In genomic region chr8:125718914-125719313, GRCm38 (mm10) we compare ENCODE assay signal across 12 mouse cellular contexts. TPM values are rescaled to one million over a fixed set of nuclear protein-coding genes. Genes with fewer than 3 reads are reported as not detected.
DNase-seq lines count a peak whose midpoint lies in the region; ATAC-seq and TF ChIP-seq lines count a peak whose summit lies in the region.
"Had no signal": no experiment of that assay in that cellular context is flagged by ENCODE, and none has a peak within 500 bp of the region (broad histone marks: within the 10 kb centered on the region; RNA-seq: fewer than 3 reads in every experiment).

No protein-coding gene starts in this region.

- TF ChIP-seq EP300 in stomach, postnatal 0 days (optimal IDR thresholded peaks at IDR 0.05), result no peak

- H3K4me3 ChIP-seq in kidney, adult 2 months (ENCODE audit: insufficient read depth, low read depth, low read length), result no peak overlapping the region
- H3K4me3 ChIP-seq in kidney, embryonic 14.5 days (ENCODE audit: low read length), result no peak overlapping the region
- no peak overlapping the region for H3K4me3 ChIP-seq in thymus, adult 2 months (ENCODE audit: control insufficient read depth, insufficient read depth, low read length)
- no peak overlapping the region for H3K4me3 ChIP-seq in stomach, postnatal 0 days (ENCODE audit: low read depth, low read length)
- H3K4me3 ChIP-seq in embryonic facial prominence, embryonic 10.5 days, result no peak overlapping the region
- H3K4me3 ChIP-seq: heart, embryonic 13.5 days had no signal

- no peaks in the 10 kb centered on the region for H3K27me3 ChIP-seq in kidney, adult 2 months (replicated peaks; ENCODE audit: control insufficient read depth, insufficient read depth, low read length)
- no peaks in the 10 kb centered on the region for H3K27me3 ChIP-seq in kidney, embryonic 14.5 days (ENCODE audit: control insufficient read depth, insufficient read depth, low read length)
- H3K27me3 ChIP-seq in thymus, adult 2 months (ENCODE audit: control insufficient read depth, insufficient read depth, low read length), result no peaks in the 10 kb centered on the region
- H3K27me3 ChIP-seq in stomach, postnatal 0 days (ENCODE audit: control insufficient read depth, insufficient read depth, low read length), result no peaks in the 10 kb centered on the region
- no peaks in the 10 kb centered on the region for H3K27me3 ChIP-seq in embryonic facial prominence, embryonic 10.5 days (replicated peaks; ENCODE audit: low read depth, poor library complexity, severe bottlenecking)
- H3K27me3 ChIP-seq: heart, embryonic 13.5 days had no signal

- no peak overlapping the region for H3K9ac ChIP-seq in kidney, embryonic 14.5 days (ENCODE audit: low read depth, low read length)
- H3K9ac ChIP-seq in stomach, postnatal 0 days (ENCODE audit: low read length), result no peak overlapping the region
- H3K9ac ChIP-seq: heart, embryonic 13.5 days had no signal

- no peak overlapping the region for H3K27ac ChIP-seq in kidney, adult 2 months (ENCODE audit: insufficient read depth, low read depth, low read length)
- no peak overlapping the region for H3K27ac ChIP-seq in kidney, embryonic 14.5 days (ENCODE audit: low read depth, low read length)
- H3K27ac ChIP-seq in thymus, adult 2 months (ENCODE audit: control insufficient read depth, insufficient read depth, low read length), result no peak overlapping the region
- no peak overlapping the region for H3K27ac ChIP-seq in stomach, postnatal 0 days (replicated peaks)
- no peak overlapping the region for H3K27ac ChIP-seq in embryonic facial prominence, embryonic 10.5 days (replicated peaks)
- H3K27ac ChIP-seq: heart, embryonic 13.5 days had no signal

- TF ChIP-seq CTCF in kidney, adult 2 months (conservative IDR thresholded peaks at IDR 0.05; ENCODE audit: insufficient read depth, insufficient read length, low read depth, low read length), result peak; percentile 53
- TF ChIP-seq CTCF in thymus, adult 2 months (IDR thresholded peaks at IDR 0.05; ENCODE audit: borderline replicate concordance, control insufficient read depth, extremely low read depth, insufficient read depth, low read length, poor library complexity), result peak; percentile 60; the same call in 1 of the 2 replicates
- peak; percentile 64 for TF ChIP-seq CTCF in stomach, postnatal 0 days (IDR thresholded peaks at IDR 0.05; ENCODE audit: low read depth)

- TF ChIP-seq POLR2A in kidney, adult 2 months (IDR thresholded peaks at IDR 0.05; ENCODE audit: low read depth, low read length), result no peak
- no peak for TF ChIP-seq POLR2A in thymus, adult 2 months (IDR thresholded peaks at IDR 0.05; ENCODE audit: control insufficient read depth, extremely low read depth, insufficient read depth, low read length, poor library complexity)

- no peaks in the 10 kb centered on the region for H3K36me3 ChIP-seq in kidney, adult 2 months (ENCODE audit: control insufficient read depth, insufficient read depth, low read length)
- no peaks in the 10 kb centered on the region for H3K36me3 ChIP-seq in kidney, embryonic 14.5 days (ENCODE audit: control insufficient read depth, insufficient read depth, low read length)
- H3K36me3 ChIP-seq in thymus, adult 2 months (ENCODE audit: control insufficient read depth, insufficient read depth, low read length), result no peaks in the 10 kb centered on the region
- no peaks in the 10 kb centered on the region for H3K36me3 ChIP-seq in stomach, postnatal 0 days (ENCODE audit: control insufficient read depth, insufficient read depth, low read length)
- H3K36me3 ChIP-seq in embryonic facial prominence, embryonic 10.5 days (replicated peaks), result no peaks in the 10 kb centered on the region
- H3K36me3 ChIP-seq: heart, embryonic 13.5 days had no signal

- 67% methylated on average over 4 of the region's 4 CpGs for WGBS in kidney, adult 2 months
- WGBS in kidney, embryonic 14.5 days, result 72% methylated on average over 4 of the region's 4 CpGs
- WGBS in thymus, adult 2 months, result 74% methylated on average over 4 of the region's 4 CpGs
- 72% methylated on average over 4 of the region's 4 CpGs for WGBS in stomach, postnatal 0 days
- 62% methylated on average over 4 of the region's 4 CpGs for WGBS in embryonic facial prominence, embryonic 10.5 days

- no peak overlapping the region for H3K4me2 ChIP-seq in kidney, embryonic 14.5 days (replicated peaks; ENCODE audit: low read depth, low read length)
- H3K4me2 ChIP-seq in stomach, postnatal 0 days (replicated peaks; ENCODE audit: low read depth), result no peak overlapping the region
- H3K4me2 ChIP-seq: heart, embryonic 13.5 days had no signal

- DNase-seq in kidney, adult 2 months, result no peak
- DNase-seq in thymus, adult 2 months, result no peak
- DNase-seq in thymus, postnatal 36 days, result no peak
- peak; percentile 45 for DNase-seq in brain, adult 2 months (ENCODE audit: low read depth, low spot score)
- DNase-seq in stomach, postnatal 0 days (ENCODE audit: low spot score), result no peak
- DNase-seq in embryonic facial prominence, embryonic 10.5 days (ENCODE audit: low spot score), result no peak
- DNase-seq in adrenal gland, adult 18-20 months (ENCODE audit: low spot score in 2 of 2), result no peak
- DNase-seq: left cerebral cortex, postnatal 4 days; lung, postnatal 14 days had no signal

- H3K4me1 ChIP-seq in kidney, adult 2 months (ENCODE audit: control insufficient read depth, insufficient read depth, low read length), result 0 out of 2 replicates have a peak, but pooled peaks cover 3% of the 10 kb centered on the region
- H3K4me1 ChIP-seq in kidney, embryonic 14.5 days (ENCODE audit: control insufficient read depth, insufficient read depth, low read length), result peaks cover 11% of the 10 kb centered on the region; the same call in 1 of the 2 replicates
- no peaks in the 10 kb centered on the region for H3K4me1 ChIP-seq in thymus, adult 2 months (replicated peaks; ENCODE audit: control insufficient read depth, insufficient read depth, low read length)
- H3K4me1 ChIP-seq in stomach, postnatal 0 days (replicated peaks; ENCODE audit: control insufficient read depth, insufficient read depth), result no peaks in the 10 kb centered on the region
- H3K4me1 ChIP-seq in embryonic facial prominence, embryonic 10.5 days, result peaks cover 30% of the 10 kb centered on the region

- no peak for ATAC-seq in kidney, embryonic 14.5 days (ENCODE audit: low FRiP score, low TSS enrichment)
- no peak for ATAC-seq in stomach, postnatal 0 days (ENCODE audit: low FRiP score, low TSS enrichment)
- ATAC-seq: inflammation-experienced regulatory T-cells, adult 6 months had no signal

- no peaks in the 10 kb centered on the region for H3K9me3 ChIP-seq in kidney, embryonic 14.5 days (ENCODE audit: control insufficient read depth, low read length)
- H3K9me3 ChIP-seq in stomach, postnatal 0 days (ENCODE audit: control insufficient read depth, low read length), result no peaks in the 10 kb centered on the region
- H3K9me3 ChIP-seq in embryonic facial prominence, embryonic 10.5 days, result no peaks in the 10 kb centered on the region
- H3K9me3 ChIP-seq: heart, embryonic 13.5 days had no signal

RNA-seq across cellular contexts. Expression of gene Ntpcr, which starts 10.8 kb away (rescaled TPM):
- polyA plus RNA-seq in kidney, adult 2 months (2012; rRNA removed), result 23.4 and 27.6 TPM in 2 replicates
- polyA plus RNA-seq in kidney, embryonic 14.5 days (2014; fragmentation: Nextera tagmentation; extraction: Ambion mirVana), result 28.5 and 29.3 TPM in 2 replicates
- polyA plus RNA-seq in thymus, adult 2 months (2012; rRNA removed), result 23.1 and 27.4 TPM in 2 replicates
- 32.2 and 34.1 TPM in 2 replicates for polyA plus RNA-seq in stomach, postnatal 0 days (2015; fragmentation: Nextera tagmentation; extraction: Ambion mirVana)
- polyA plus RNA-seq in embryonic facial prominence, embryonic 10.5 days (2016; fragmentation: Nextera tagmentation; extraction: Ambion mirVana), result 18.8 and 19.3 TPM in 2 replicates
- total RNA-seq in adrenal gland, adult 18-20 months (2021), result 10 to 100 TPM; 15.4 to 20.7 TPM

RNA-seq across cellular contexts. Expression of gene Map10, which starts 49.3 kb away (rescaled TPM):
- 1.8 and 2.7 TPM in 2 replicates for polyA plus RNA-seq in kidney, adult 2 months (2012; rRNA removed)
- polyA plus RNA-seq in kidney, embryonic 14.5 days (2014; fragmentation: Nextera tagmentation; extraction: Ambion mirVana), result 4.5 and 6.8 TPM in 2 replicates
- polyA plus RNA-seq in thymus, adult 2 months (2012; rRNA removed), result 1.5 and 2.5 TPM in 2 replicates
- 1.8 and 2.2 TPM in 2 replicates for polyA plus RNA-seq in stomach, postnatal 0 days (2015; fragmentation: Nextera tagmentation; extraction: Ambion mirVana)
- 5.7 and 7.0 TPM in 2 replicates for polyA plus RNA-seq in embryonic facial prominence, embryonic 10.5 days (2016; fragmentation: Nextera tagmentation; extraction: Ambion mirVana)
- total RNA-seq in adrenal gland, adult 18-20 months (2021), result 1 to 10 TPM; 2.9 to 3.2 TPM
